Mouse (Mus musculus) liver, embryonic 15.5 days (tissue): ENCODE measurements at regions not wholly inside any gene's neighbourhood (a gene's known extent, or its start where the extent isn't known, plus 50 kb on each side); places are given as distances from the start of the nearest gene placed in this dataset.

ENCODE experiments used
- ATAC-seq: fragments of 200-750 bp; cut with Nextera tagmentation; 2 replicates; pipeline ENCODE4 v1.8.0; 2017; ENCODE audit warnings: moderate number of reproducible peaks, mild to moderate bottlenecking, moderate library complexity; ENCODE audit not compliant: insufficient read depth
- H3K27ac ChIP-seq: fragments of 300-500 bp; sonication (generic); replicated peaks from 2 replicates; pipeline ENCODE4 v1.5.1; 2015; ENCODE audit warnings: mild to moderate bottlenecking, inconsistent platforms
- H3K27me3 ChIP-seq: fragments of 300-500 bp; sonication (generic); 2 replicates; pipeline ENCODE4 v1.6.1; 2015; ENCODE audit warnings: mild to moderate bottlenecking, inconsistent platforms
- H3K36me3 ChIP-seq: fragments of 300-500 bp; sonication (generic); replicated peaks from 2 replicates; pipeline ENCODE4 v1.6.1; 2015; ENCODE audit warnings: moderate library complexity, mild to moderate bottlenecking, inconsistent platforms
- H3K4me1 ChIP-seq: fragments of 300-500 bp; sonication (generic); replicated peaks from 2 replicates; pipeline ENCODE4 v1.6.1; 2015; ENCODE audit warnings: inconsistent platforms
- H3K4me2 ChIP-seq: fragments of 300-500 bp; sonication (generic); 2 replicates; pipeline ENCODE4 v1.6.1; 2015; ENCODE audit warnings: moderate library complexity, mild to moderate bottlenecking, inconsistent platforms
- H3K4me3 ChIP-seq: fragments of 300-500 bp; sonication (generic); replicated peaks from 2 replicates; pipeline ENCODE4 v1.5.1; 2015; ENCODE audit warnings: mild to moderate bottlenecking, inconsistent platforms
- H3K9ac ChIP-seq: fragments of 300-500 bp; sonication (generic); 2 replicates; pipeline ENCODE4 v1.6.1; 2015; ENCODE audit warnings: moderate library complexity, mild to moderate bottlenecking, inconsistent platforms
- H3K9me3 ChIP-seq: fragments of 300-500 bp; sonication (generic); replicated peaks from 2 replicates; pipeline ENCODE4 v1.6.1; 2016; ENCODE audit warnings: inconsistent platforms
- WGBS: fragments of 180-500 bp; shearing (Covaris S2); methylation state at CpG from one replicate; pipeline ENCODE4 v1.1.7; 2015; ENCODE audit warnings: mixed read lengths; ENCODE audit not compliant: insufficient replicate concordance; 5-methylcytosine and 5-hydroxymethylcytosine counted together

GRCm38 (mm10) chr13:78577497-78577896 lies 377.9 kb upstream of the Nr2f1 start:
- Histone ChIP-seq H3K4me3 (no peak overlapping the region), H3K9ac (no peak overlapping the region), H3K36me3 (no peaks in the 10 kb centered on the region), H3K9me3 (0 out of 2 replicates have a peak, but pooled peaks cover 2% of the 10 kb centered on the region), H3K27me3 (no peaks in the 10 kb centered on the region), H3K4me2 (no peak overlapping the region), H3K27ac (no peak overlapping the region), H3K4me1 (no peaks in the 10 kb centered on the region)
- 53% methylated on average over 1 of the region's 1 CpGs for WGBS
- ATAC-seq, result no peak

- WGBS, result 55% methylated on average over 9 of the region's 9 CpGs
- 0 out of 2 replicates have a peak, but pooled peaks cover 2% of the 10 kb centered on the region for H3K9me3 ChIP-seq
- no peaks in the 10 kb centered on the region for H3K36me3 ChIP-seq
- ATAC-seq, result no peak
- no peak overlapping the region for H3K27ac ChIP-seq
- no peaks in the 10 kb centered on the region for H3K27me3 ChIP-seq
- H3K9ac ChIP-seq, result no peak overlapping the region
- no peaks in the 10 kb centered on the region for H3K4me1 ChIP-seq
- H3K4me3 ChIP-seq, result no peak overlapping the region
- H3K4me2 ChIP-seq, result no peak overlapping the region
These were observed 377.0 kb upstream of the Nr2f1 start for GRCm38 (mm10) chr13:78576300-78577296.

- Histone ChIP-seq H3K27ac (no peak overlapping the region), H3K27me3 (no peaks in the 10 kb centered on the region), H3K4me2 (no peak overlapping the region), H3K4me3 (no peak overlapping the region), H3K9me3 (no peaks in the 10 kb centered on the region), H3K9ac (no peak overlapping the region), H3K4me1 (no peaks in the 10 kb centered on the region), H3K36me3 (no peaks in the 10 kb centered on the region)
- ATAC-seq, result no peak
- 37% methylated on average over 2 of the region's 2 CpGs for WGBS
These were observed 371.5 kb upstream of the Nr2f1 start for GRCm38 (mm10) chr13:78571093-78571492.

DNA sequence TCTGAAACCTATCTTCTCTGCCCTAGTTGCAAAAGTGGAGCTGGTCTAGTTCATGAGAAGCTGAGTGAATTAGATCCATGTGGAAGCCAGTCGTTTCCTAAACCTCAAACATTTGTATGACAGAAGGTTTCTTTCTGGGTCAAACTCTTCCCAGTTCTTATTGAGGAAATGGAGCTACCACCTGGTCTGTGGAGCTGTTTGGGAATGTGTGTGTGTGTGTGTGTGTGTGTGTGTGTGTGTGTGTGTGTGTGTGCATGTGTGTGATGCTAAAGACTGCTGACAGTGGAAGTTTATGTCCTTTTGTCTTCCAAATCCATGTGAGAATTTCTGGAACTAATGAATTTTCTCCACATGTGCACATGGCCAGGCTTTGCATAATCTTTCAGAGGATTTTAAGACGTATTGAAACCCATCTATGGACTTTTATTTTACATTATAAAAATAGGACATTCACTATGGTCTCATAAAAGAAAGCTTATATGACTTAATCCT lies 324.9 kb upstream of the Nr2f1 start:
- Histone ChIP-seq H3K9ac (no peak overlapping the region), H3K9me3 (no peaks in the 10 kb centered on the region), H3K4me1 (no peaks in the 10 kb centered on the region), H3K4me2 (no peak overlapping the region), H3K27ac (no peak overlapping the region), H3K36me3 (no peaks in the 10 kb centered on the region), H3K27me3 (no peaks in the 10 kb centered on the region), H3K4me3 (no peak overlapping the region)
- no peak for ATAC-seq
- WGBS, result 36% methylated on average over 2 of the region's 2 CpGs

- Histone ChIP-seq H3K9ac (no peak overlapping the region), H3K27me3 (no peaks in the 10 kb centered on the region), H3K27ac (no peak overlapping the region), H3K4me2 (no peak overlapping the region), H3K4me3 (no peak overlapping the region), H3K9me3 (no peaks in the 10 kb centered on the region), H3K4me1 (no peaks in the 10 kb centered on the region), H3K36me3 (no peaks in the 10 kb centered on the region)
- WGBS, result 57% methylated on average over 1 of the region's 1 CpGs
- no peak for ATAC-seq
These were observed 321.2 kb upstream of the Nr2f1 start for GRCm38 (mm10) chr13:78520771-78521170.

DNA sequence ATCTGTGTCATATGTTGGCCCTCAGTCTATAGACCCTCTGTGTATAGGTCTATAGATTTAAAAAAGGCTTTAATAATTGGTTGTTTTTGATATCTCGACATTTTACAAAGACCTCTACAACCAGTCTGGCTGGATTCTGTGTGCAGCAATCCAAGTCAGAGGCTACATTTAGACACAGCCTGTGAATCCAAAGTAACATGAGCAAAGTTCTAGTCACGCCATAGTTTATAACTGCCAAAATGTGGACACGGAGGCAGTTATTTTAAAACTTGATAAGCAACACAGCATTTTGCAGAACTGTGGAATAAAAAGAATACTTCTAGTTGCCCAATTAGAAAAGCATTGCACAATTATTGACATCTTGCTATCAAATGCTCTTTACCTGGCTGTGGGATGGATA lies 320.6 kb upstream of the Nr2f1 start:
- no peaks in the 10 kb centered on the region for H3K9me3 ChIP-seq
- H3K27me3 ChIP-seq, result no peaks in the 10 kb centered on the region
- H3K4me3 ChIP-seq, result no peak overlapping the region
- H3K27ac ChIP-seq, result no peak overlapping the region
- no peak overlapping the region for H3K4me2 ChIP-seq
- 56% methylated on average over 3 of the region's 3 CpGs for WGBS
- no peaks in the 10 kb centered on the region for H3K36me3 ChIP-seq
- H3K9ac ChIP-seq, result no peak overlapping the region
- H3K4me1 ChIP-seq, result no peaks in the 10 kb centered on the region
- ATAC-seq, result no peak

- no peaks in the 10 kb centered on the region for H3K9me3 ChIP-seq
- no peak for ATAC-seq
These were observed 301.0 kb upstream of the Nr2f1 start for GRCm38 (mm10) chr13:78500551-78500950.

DNA sequence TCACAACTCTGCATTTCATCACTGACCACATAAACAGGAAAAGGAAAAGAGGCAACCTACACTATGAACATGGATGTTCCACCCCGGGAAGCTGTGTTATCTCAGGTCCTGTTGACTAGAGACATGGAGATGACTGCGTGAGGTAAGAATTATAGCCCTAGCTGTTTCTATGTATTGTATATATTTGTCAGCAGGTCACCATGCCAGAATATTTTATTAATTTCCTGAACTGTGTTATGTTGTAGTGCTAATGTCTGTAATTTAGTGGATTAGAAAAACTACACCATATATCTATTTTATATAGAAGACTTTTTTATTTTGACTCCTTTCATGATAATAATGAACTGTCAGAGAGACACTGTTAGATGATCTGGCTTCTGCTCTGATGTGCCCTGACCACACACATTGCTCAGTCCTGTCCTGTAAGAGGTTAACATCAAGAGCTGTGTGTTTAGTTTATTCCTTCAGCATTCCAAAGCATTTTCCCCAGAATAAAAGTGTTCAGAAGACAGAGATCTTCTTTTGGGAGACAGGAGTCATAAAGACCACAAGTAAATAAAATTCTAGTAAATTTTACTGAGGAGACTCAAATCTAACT lies 284.3 kb upstream of the Nr2f1 start:
- no peaks in the 10 kb centered on the region for H3K27me3 ChIP-seq
- H3K4me1 ChIP-seq, result no peaks in the 10 kb centered on the region
- no peaks in the 10 kb centered on the region for H3K36me3 ChIP-seq
- ATAC-seq, result no peak
- 49% methylated on average over 2 of the region's 2 CpGs for WGBS
- H3K27ac ChIP-seq, result no peak overlapping the region
- H3K9me3 ChIP-seq, result no peaks in the 10 kb centered on the region
- H3K4me2 ChIP-seq, result no peak overlapping the region
- H3K9ac ChIP-seq, result no peak overlapping the region
- no peak overlapping the region for H3K4me3 ChIP-seq

More at GRCm38 (mm10) chr13:78500551-78500950, 301.0 kb upstream of the Nr2f1 start:
- H3K9ac ChIP-seq, result no peak overlapping the region
- no peaks in the 10 kb centered on the region for H3K4me1 ChIP-seq
- H3K36me3 ChIP-seq, result no peaks in the 10 kb centered on the region
- no peaks in the 10 kb centered on the region for H3K27me3 ChIP-seq
- H3K4me2 ChIP-seq, result no peak overlapping the region
- H3K4me3 ChIP-seq, result no peak overlapping the region
- 73% methylated on average over 7 of the region's 7 CpGs for WGBS
- H3K27ac ChIP-seq, result no peak overlapping the region

DNA sequence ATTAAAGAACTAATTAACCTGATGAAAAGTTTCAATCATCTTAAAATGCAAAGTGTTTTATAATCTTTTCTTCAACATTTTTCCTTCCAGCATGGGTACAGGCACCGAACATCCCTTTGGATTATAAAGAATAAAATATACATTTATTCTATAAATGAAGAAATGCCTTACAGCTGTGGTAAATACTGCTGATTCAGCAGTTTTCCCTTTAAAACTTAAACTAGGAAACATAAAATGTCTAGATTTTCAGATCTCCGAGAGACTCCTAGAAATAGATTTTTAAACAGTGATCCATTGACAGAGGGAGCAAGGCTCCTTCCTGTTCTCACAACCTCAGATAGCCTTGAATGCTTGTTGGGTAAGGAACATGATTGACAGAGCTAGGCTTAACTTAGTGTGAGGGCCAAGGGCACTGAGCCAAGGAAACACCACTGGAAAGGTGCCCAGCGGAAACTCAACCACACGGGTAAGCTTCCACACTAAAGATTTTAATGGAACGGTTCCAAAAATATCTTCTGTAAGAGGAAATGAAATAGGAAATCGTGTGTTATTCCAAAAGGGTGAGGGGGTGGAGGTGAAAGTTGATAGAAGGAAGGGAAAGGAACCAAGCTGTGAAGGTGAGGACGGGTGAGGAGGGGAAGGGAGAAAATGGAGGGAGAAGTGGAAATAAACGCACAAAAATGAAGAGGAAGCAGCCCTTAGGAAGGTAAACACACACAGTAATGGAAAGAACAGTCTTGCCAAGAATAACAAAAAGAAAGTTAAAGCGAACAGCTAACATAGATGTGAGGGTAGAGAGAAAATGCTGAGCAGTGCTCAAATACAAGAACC lies 283.6 kb upstream of the Nr2f1 start:
- WGBS, result 44% methylated on average over 9 of the region's 9 CpGs
- no peaks in the 10 kb centered on the region for H3K9me3 ChIP-seq
- H3K36me3 ChIP-seq, result no peaks in the 10 kb centered on the region
- peak; percentile 37; the same call in 1 of the 2 replicates for ATAC-seq
- H3K4me3 ChIP-seq, result no peak overlapping the region
- H3K9ac ChIP-seq, result no peak overlapping the region
- no peaks in the 10 kb centered on the region for H3K27me3 ChIP-seq
- H3K27ac ChIP-seq, result no peak overlapping the region
- no peaks in the 10 kb centered on the region for H3K4me1 ChIP-seq
- no peak overlapping the region for H3K4me2 ChIP-seq

- Histone ChIP-seq H3K27ac (no peak overlapping the region), H3K4me3 (no peak overlapping the region), H3K9me3 (no peaks in the 10 kb centered on the region), H3K4me1 (no peaks in the 10 kb centered on the region), H3K9ac (no peak overlapping the region), H3K27me3 (no peaks in the 10 kb centered on the region), H3K4me2 (no peak overlapping the region), H3K36me3 (no peaks in the 10 kb centered on the region)
- no peak for ATAC-seq
- WGBS, result 38% methylated on average over 2 of the region's 2 CpGs
These were observed 251.9 kb upstream of the Nr2f1 start for GRCm38 (mm10) chr13:78451333-78452070.
